Mouse (Mus musculus) CH12.LX (cell line): Measurements from ENCODE around the gene Sox10. TPM values are rescaled to one million over a fixed set of nuclear protein-coding genes. Genes with fewer than 3 reads are reported as not detected.

Experiments
- DNase-seq: peaks from one replicate; pipeline ENCODE4 v3.0.0-alpha.2; 2013; ENCODE audit errors: extremely low read depth
- H3K27ac ChIP-seq: 2 replicates; pipeline ENCODE4 v1.5.1; 2012; ENCODE audit warnings: low read depth, mild to moderate bottlenecking, control low read depth, moderate library complexity; ENCODE audit not compliant: insufficient read depth
- H3K27me3 ChIP-seq: replicated peaks from 2 replicates; pipeline ENCODE3; 2012; ENCODE audit warnings: inconsistent platforms
- H3K36me3 ChIP-seq, 2 experiments: replicated peaks in 1 of 2; 2 replicates each; pipeline versions ENCODE3 to v1.6.1; 2012; ENCODE audit warnings: inconsistent platforms in 1 of 2, low read length in 1 of 2, mild to moderate bottlenecking in 1 of 2, mixed read lengths in 1 of 2, moderate library complexity in 1 of 2; ENCODE audit not compliant: control insufficient read depth in 1 of 2, insufficient read depth in 1 of 2
- H3K4me1 ChIP-seq, 2 experiments: 2 replicates each; pipeline ENCODE4 v1.6.1; 2012; ENCODE audit warnings: inconsistent platforms in 1 of 2, moderate library complexity in 1 of 2; ENCODE audit not compliant: insufficient read depth in 2 of 2, control insufficient read depth in 1 of 2
- H3K4me2 ChIP-seq: 2 replicates; pipeline ENCODE4 v1.6.1; 2012; ENCODE audit warnings: low read depth, mild to moderate bottlenecking, control low read depth; ENCODE audit not compliant: poor library complexity, insufficient read depth, severe bottlenecking
- H3K4me3 ChIP-seq, 3 experiments: fragments of 150-350 bp in 1 of 3; sonication (generic) in 1 of 3; replicated peaks in 1 of 3; 2 replicates each; pipeline versions ENCODE3 to v1.5.1; 2011 to 2012; ENCODE audit warnings: low read depth in 2 of 3, low read length in 2 of 3, mild to moderate bottlenecking in 2 of 3, moderate library complexity in 2 of 3, control low read depth in 1 of 3, improper control_type of control experiment in 1 of 3, inconsistent platforms in 1 of 3, mixed read lengths in 1 of 3; ENCODE audit not compliant: poor library complexity in 1 of 3
- H3K79me2 ChIP-seq: replicated peaks from 2 replicates; pipeline ENCODE4 v1.6.1; 2012; ENCODE audit warnings: mild to moderate bottlenecking, moderate library complexity; ENCODE audit not compliant: control insufficient read depth, poor library complexity, insufficient read depth, severe bottlenecking; ENCODE audit errors: extremely low read depth
- H3K9ac ChIP-seq: 2 replicates; pipeline ENCODE4 v1.6.1; 2012; ENCODE audit warnings: low read depth, mild to moderate bottlenecking, control low read depth, moderate library complexity; ENCODE audit not compliant: insufficient read depth
- H3K9me3 ChIP-seq: replicated peaks from 2 replicates; pipeline ENCODE3; 2012; ENCODE audit warnings: low read length, inconsistent platforms, mixed read lengths
- BHLHE40 ChIP-seq: IDR thresholded peaks from 2 replicates; pipeline ENCODE4 v1.6.1; 2011; ENCODE audit warnings: mild to moderate bottlenecking, low read depth, low read length, improper control_type of control experiment
- CHD2 ChIP-seq: IDR thresholded peaks from 2 replicates; pipeline ENCODE4 v1.6.1; 2011; ENCODE audit warnings: low read length, improper control_type of control experiment
- CTCF ChIP-seq, 2 experiments: IDR thresholded peaks in 1 of 2; conservative IDR thresholded peaks in 1 of 2; 2 replicates each; pipeline ENCODE4 v1.5.1; 2011 to 2012; ENCODE audit warnings: low read depth in 2 of 2, low read length in 2 of 2, improper control_type of control experiment in 1 of 2, inconsistent platforms in 1 of 2, mild to moderate bottlenecking in 1 of 2, moderate library complexity in 1 of 2
- E2F4 ChIP-seq: IDR thresholded peaks from 2 replicates; pipeline ENCODE4 v1.6.1; 2011; ENCODE audit warnings: low read depth, low read length, improper control_type of control experiment; ENCODE audit not compliant: insufficient replicate concordance
- IRF4 ChIP-seq: IDR thresholded peaks from 2 replicates; pipeline ENCODE4 v1.6.1; 2014; ENCODE audit warnings: low read depth, mild to moderate bottlenecking, inconsistent platforms, low read length, improper control_type of control experiment
- JUN ChIP-seq: IDR thresholded peaks from 2 replicates; pipeline ENCODE4 v1.6.1; 2011; ENCODE audit warnings: low read depth, mild to moderate bottlenecking, low read length, improper control_type of control experiment, moderate library complexity; ENCODE audit not compliant: insufficient read depth
- KAT2A ChIP-seq: IDR thresholded peaks from 2 replicates; pipeline ENCODE4 v1.6.1; 2012; ENCODE audit warnings: low read length, improper control_type of control experiment, inconsistent platforms; ENCODE audit not compliant: insufficient replicate concordance
- MAFK ChIP-seq: IDR thresholded peaks from 2 replicates; pipeline ENCODE4 v1.6.1; 2011; ENCODE audit warnings: low read length, improper control_type of control experiment; ENCODE audit not compliant: insufficient replicate concordance
- MYC ChIP-seq: IDR thresholded peaks from 2 replicates; pipeline ENCODE4 v1.6.1; 2011; ENCODE audit warnings: low read depth, mild to moderate bottlenecking, improper control_type of control experiment, low read length
- NRF1 ChIP-seq: IDR thresholded peaks from 2 replicates; pipeline ENCODE4 v1.6.1; 2014; ENCODE audit warnings: low read depth, mild to moderate bottlenecking, inconsistent platforms, low read length, improper control_type of control experiment, moderate library complexity
- POLR2AphosphoS2 ChIP-seq: IDR thresholded peaks from 2 replicates; pipeline ENCODE4 v1.6.1; 2011; ENCODE audit warnings: low read depth, low read length, improper control_type of control experiment
- SIN3A ChIP-seq: IDR thresholded peaks from 2 replicates; pipeline ENCODE4 v1.6.1; 2012; ENCODE audit warnings: low read length, improper control_type of control experiment, inconsistent platforms
- TBP ChIP-seq: conservative IDR thresholded peaks from 2 replicates; pipeline ENCODE4 v1.6.1; 2011; ENCODE audit warnings: low read depth, low read length, improper control_type of control experiment
- TCF12 ChIP-seq: IDR thresholded peaks from 2 replicates; pipeline ENCODE4 v1.6.1; 2014; ENCODE audit warnings: low read depth, mild to moderate bottlenecking, inconsistent platforms, low read length, improper control_type of control experiment
- USF1 ChIP-seq: IDR thresholded peaks from 2 replicates; pipeline ENCODE4 v1.6.1; 2014; ENCODE audit warnings: low read depth, mild to moderate bottlenecking, inconsistent platforms, low read length, improper control_type of control experiment
- ZMIZ1 ChIP-seq: IDR thresholded peaks from 2 replicates; pipeline ENCODE4 v1.6.1; 2012; ENCODE audit warnings: low read depth, mild to moderate bottlenecking, inconsistent platforms, low read length, improper control_type of control experiment
- ZNF384 ChIP-seq: IDR thresholded peaks from 2 replicates; pipeline ENCODE4 v1.6.1; 2012; ENCODE audit warnings: low read depth, low read length, improper control_type of control experiment, inconsistent platforms
- dilution Hi-C: fragments of 300-500 bp; cut with MboI; formaldehyde crosslinking; loops from 2 replicates; pipeline ENCODE4 v1.14.3; 2020; ENCODE audit warnings: low sequenced_read_pairs; ENCODE audit not compliant: extremely low pct_unique_long_range_greater_than_20kb, extremely low pct_ligation_motif_present
- in situ Hi-C: fragments of 300-500 bp; cut with MboI; formaldehyde crosslinking; loops from 3 replicates; pipeline ENCODE4 v1.14.3; 2019; ENCODE audit warnings: low sequenced_read_pairs, low pct_ligation_motif_present, low pct_unique_long_range_greater_than_20kb, mixed read lengths
- polyA plus RNA-seq: library from polyadenylated mRNA; unstranded; fragments of >175 nt; gene quantifications from 2 replicates; pipeline ENCODE4 v1.2.1, GENCODE M21; 2012; ENCODE audit warnings: low read depth; ENCODE audit not compliant: insufficient read length
- total RNA-seq, 2 experiments: library from RNA; depleted of rRNA; stranded (reverse); fragments of 300-350 nt in 1 of 2; fragments of >200 nt in 1 of 2; gene quantifications; 2 replicates each; pipeline ENCODE4 v1.2.3; 2012 to 2014

The Sox10 gene
- total and polyA plus RNA-seq, 3 experiments: 0.08 TPM; not detected in 2

GRCm38 (mm10) chr15:79124331-79124875 is 40.6 kb downstream of the Sox10 start:
- in situ Hi-C loops: no loop called here
- Histone ChIP-seq H3K27ac (no peak overlapping the region), H3K79me2 (no peaks in the 10 kb centered on the region), H3K9me3 (peaks cover 11% of the 10 kb centered on the region), H3K4me1 (no peaks in the 10 kb centered on the region), H3K9ac (no peak overlapping the region), H3K4me2 (no peak overlapping the region), H3K36me3 (peaks cover 78 to 98% of the 10 kb centered on the region in 2 experiments), H3K4me3 (no peak overlapping the region), H3K27me3 (no peaks in the 10 kb centered on the region)
- no peak for DNase-seq
- dilution Hi-C loops: no loop called here
- no peak for TF ChIP-seq E2F4
- TF ChIP-seq CHD2: no peak
- no peak for TF ChIP-seq TBP
- no peak for TF ChIP-seq IRF4
- TF ChIP-seq JUN: no peak
- TF ChIP-seq ZMIZ1: no peak
- TF ChIP-seq POLR2AphosphoS2: no peak
- TF ChIP-seq ZNF384: no peak
- TF ChIP-seq SIN3A: no peak
- no peak for TF ChIP-seq KAT2A
- no peak for TF ChIP-seq CTCF (conservative IDR thresholded peaks at IDR 0.05 in 1 of 2, IDR thresholded peaks at IDR 0.05 in 1 of 2; ENCODE audit: low read depth in 2 of 2, low read length in 2 of 2)
- TF ChIP-seq MAFK: no peak
- no peak for TF ChIP-seq NRF1

DNA sequence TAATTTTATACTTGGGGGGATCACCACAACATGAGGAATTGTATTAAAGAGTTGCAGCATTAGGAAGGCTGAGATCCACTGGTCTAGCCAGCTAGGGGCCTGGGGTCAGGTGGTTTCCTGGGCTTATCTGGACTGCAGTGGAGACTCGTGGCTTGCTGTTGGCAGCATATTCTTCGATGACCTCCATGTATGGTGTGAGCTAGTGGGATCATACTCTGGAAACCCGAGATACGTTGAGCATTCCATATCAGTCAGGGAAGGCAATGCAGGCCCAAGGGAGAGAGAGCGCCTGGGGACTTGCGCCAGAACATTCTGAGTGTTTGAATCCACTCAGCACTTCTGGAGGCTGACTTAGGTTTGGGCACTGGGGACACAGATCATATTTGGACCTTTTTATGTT is 41.3 kb downstream of the Sox10 start:
- no peak overlapping the region for H3K4me2 ChIP-seq
- H3K27ac ChIP-seq: no peak overlapping the region
- no peak for DNase-seq
- H3K4me3 ChIP-seq: no peak overlapping the region
- in situ Hi-C loops: no loop called here
- peaks cover 11% of the 10 kb centered on the region for H3K9me3 ChIP-seq
- dilution Hi-C loops: no loop called here
- H3K4me1 ChIP-seq: no peaks in the 10 kb centered on the region
- H3K9ac ChIP-seq: no peak overlapping the region
- H3K27me3 ChIP-seq: no peaks in the 10 kb centered on the region
- no peaks in the 10 kb centered on the region for H3K79me2 ChIP-seq
- peaks cover 79 to 99% of the 10 kb centered on the region in 2 experiments for H3K36me3 ChIP-seq
- no peak for TF ChIP-seq JUN
- TF ChIP-seq USF1: no peak
- TF ChIP-seq MYC: no peak
- TF ChIP-seq ZMIZ1: no peak
- no peak for TF ChIP-seq BHLHE40
- TF ChIP-seq TCF12: no peak
- TF ChIP-seq, all 38 proteins: peak for 0
